Mouse (Mus musculus) cerebellum, postnatal 4 days (tissue): ENCODE data around the gene Dnajb5.

Source experiments
- DNase-seq, 2 experiments: peaks; one replicate each; pipeline ENCODE4 v3.0.0; 2022; ENCODE audit warnings: low spot score in 2 of 2, mixed read lengths in 1 of 2

The Dnajb5 gene

DNA sequence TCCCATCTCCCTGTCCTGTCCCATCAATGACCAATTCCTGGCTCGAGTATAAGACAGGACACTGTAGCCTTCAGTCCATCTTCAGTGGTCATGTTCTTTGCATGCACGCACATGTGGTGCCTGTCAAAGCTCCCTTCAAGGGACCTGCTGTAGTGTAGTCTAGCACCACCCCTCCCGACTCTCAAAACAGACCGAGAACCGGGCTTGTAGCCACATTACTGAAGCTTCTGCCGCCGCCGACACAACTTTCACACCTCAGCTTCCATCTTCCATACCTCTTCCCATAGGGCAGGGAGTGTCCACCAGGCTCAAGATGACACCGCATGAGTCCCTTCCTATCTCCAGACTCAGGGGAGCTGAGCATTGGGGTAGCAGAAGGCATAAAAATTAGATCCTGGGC is 5.4 kb upstream of the Dnajb5 start:
- DNase-seq: no peak

DNA sequence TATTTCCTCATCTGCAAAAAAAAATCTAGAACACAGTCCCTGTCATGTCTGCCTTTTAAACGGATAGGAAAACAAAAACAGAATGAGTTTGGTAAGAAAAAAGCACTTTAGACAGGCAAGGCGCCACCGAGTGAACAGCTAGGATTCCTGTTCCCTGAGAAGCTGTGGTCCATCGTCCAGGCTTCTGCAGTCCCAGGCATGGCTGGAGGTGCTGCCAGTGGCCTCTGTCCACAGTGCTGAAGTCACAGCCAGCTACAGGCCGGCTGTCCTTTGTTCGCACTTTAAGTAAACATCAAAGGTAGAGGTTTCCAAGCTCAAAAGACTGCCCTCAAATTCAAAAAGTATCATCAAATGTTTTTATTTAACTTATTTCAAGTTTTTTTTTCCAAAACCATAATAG is 4.6 kb upstream of the Dnajb5 start:
- no peak for DNase-seq

DNA sequence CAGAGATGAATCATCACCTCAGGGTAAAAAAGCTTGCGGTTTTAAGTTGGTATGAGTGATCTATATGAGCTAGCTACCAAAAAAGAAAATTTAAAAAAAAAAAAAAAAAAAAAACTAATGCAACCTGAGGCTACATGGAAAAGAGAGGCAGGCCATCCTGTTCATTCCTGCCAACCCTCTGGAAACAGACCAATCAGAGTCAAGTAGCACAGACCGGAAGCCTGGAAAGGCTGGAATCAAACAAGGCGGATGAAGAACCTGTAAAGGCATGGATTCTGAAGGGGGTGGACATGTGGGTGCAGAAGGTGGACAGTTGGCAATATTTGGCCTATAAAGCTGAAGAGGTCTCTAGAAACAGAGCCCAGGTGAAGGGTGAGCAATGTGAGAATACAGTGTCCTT is 4.2 kb upstream of the Dnajb5 start:
- no peak for DNase-seq

DNA sequence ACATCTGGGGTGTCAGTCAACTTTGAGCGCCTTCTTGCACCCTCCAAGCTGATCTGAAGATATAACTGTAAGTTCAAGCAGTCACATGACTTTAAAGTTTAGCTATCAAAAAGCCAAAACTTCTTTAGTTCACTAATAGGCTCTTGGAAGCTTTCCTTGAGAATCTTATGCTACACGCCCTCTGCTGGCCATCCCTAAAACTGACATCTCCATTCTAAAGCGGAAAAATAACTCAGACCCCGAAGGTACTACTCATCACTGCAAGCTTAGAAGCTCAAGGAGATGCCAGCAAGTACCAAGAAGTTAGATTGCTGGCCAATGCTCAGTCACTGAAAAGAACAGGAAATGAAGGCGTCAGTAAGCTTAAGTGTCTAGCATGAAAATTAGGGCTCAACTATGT is 3.7 kb upstream of the Dnajb5 start:
- DNase-seq: peak in 1 of 2 experiments; percentile 72

DNA sequence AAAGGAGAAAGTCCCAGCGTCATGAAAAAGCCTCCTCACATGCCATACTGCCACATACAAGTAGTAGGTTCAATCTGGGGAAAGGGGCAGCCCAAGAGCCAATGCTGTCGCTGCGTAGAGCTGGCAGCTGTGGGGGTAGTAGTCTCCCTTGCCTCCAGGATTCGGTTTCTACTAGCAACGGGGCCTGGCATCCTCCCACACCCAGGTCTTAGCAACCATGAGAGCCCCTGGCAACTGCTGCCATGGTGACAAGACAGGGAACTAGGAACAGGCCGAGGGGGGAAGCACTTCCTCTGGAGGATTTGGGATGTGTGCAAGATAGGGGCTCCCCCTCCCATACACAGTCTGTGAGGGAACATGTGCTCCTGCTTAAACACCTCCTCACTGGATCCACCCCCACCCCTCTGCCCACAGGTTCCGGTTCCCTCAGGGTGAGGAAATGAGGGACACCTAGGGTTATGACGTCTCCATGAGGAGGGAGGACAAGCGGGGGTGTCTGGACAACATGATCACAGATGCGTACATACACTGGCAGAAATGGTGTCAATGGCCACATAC is 2.8 kb upstream of the Dnajb5 start:
- DNase-seq: peak; percentile 57 to 82

DNA sequence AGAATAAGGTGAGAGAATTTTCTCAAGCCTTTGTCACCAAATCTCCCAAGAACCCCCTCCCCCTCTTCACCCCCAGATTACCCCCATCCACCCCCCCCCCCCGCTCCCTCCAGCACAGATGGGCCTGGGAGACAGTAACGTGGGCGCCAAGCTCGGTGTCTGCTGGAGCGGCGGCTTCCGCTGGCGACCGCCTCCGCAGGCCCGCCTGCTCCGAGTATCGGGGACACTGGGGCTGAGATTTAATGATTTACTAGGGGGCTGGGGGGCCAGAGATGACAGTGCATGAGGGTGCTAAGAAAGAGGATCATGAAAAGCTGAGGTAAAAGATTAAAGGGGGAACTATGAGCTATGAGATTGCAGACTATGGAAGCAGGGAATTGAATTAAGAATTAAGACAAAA is 1.1 kb upstream of the Dnajb5 start:
- DNase-seq: no peak

DNA sequence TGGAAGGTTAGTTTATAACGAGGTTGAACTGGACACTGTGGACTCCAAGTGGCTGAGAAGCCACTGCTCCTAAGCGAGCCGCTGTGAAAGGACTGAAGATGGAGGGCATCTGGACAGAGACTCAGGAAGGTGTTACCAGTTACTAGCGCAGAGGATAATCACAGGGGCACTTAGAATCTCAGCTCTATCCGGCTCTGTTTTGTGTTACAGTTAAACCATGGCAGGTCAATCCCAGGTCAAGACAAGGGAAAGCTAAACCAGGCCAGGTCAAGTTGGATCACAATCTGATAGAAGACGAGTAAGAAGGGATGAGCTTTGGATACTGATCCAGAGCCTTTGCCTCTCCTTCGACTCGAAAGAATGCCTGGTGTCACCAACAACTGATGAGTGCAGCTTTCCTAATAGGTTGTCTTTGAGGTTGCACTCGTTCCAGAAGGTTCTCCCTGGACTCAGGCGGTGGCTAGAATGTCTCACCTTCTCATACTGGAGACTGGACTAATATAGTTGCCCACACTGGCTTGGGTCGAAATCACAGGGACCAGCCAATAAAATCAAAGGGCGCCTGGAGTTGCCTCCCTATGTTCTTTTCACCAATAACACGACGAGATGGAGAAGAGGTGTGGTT is 451 bp upstream of the Dnajb5 start:
- no peak for DNase-seq

DNA sequence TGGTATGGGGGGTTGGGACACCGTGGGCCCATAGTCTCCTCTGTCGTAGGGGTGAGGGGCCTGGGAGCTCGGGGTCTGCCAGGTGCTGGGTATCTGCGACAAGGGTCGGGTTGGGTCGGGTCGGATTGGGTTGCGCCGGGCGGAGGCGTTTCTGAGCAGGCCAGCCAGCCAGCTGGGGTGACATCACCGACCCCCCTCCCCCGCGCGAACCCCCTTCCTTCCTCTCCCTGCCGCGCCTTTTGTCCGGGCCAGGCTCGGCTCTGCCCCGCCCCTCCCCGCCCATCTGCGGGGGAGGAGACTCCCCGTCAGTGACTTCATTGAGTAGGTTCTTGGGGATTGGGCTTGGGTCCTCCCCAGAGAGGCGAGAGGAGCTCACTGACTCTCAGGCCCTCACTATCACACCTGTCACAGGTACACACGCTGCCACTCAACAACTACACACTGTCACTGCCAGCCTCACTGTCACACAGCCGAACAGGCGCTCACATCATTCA is 498 bp downstream of the Dnajb5 start:
- DNase-seq: peak; percentile 60 to 83

DNA sequence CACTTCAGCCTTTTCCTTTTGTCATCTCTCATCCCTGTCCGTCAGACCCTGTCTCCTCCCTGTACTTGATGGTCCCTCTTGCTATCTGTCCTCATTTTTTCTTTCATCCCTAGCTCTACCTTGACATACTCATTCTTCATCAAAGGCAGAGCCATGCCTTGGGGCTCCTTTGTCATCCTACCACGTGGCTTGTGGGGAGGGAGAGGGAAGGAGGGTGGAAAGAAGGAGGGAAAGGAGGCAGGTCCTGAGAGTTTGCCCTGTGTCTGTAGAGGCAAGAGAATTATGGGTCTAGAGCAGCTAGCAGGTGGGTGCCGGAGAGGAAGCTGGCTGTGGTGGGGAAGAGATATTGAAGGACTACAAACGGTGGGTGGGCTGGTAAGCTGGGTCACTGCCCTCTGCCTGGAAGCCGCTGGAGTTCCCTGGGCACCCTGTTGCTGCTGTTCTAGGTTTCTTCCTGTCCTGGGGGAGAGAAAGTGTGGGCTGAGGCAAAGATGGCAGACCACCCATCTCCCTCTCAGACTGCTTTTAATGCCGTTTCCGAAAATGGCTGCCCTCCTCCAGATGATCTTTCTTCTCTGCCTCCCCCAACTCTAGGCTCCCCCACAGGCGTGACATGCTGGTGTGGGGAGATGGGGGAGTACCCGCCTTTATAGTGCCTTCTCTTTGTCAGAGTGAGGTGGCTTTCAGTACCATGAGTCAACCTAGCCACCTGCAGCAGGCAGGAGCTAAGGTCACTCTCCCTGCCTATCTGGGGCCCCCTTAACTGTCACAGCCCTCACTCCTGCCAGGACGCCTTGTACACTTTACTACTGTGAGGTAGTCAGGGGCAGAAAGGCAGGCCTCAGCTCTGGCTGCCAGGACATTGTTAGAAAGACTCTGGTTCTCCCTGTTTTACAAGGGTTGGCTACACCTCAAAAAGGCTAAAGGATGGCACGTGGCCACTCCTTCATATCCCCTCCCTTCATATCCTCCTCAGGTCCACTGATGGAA is 1.9 kb downstream of the Dnajb5 start:
- DNase-seq: no peak

DNA sequence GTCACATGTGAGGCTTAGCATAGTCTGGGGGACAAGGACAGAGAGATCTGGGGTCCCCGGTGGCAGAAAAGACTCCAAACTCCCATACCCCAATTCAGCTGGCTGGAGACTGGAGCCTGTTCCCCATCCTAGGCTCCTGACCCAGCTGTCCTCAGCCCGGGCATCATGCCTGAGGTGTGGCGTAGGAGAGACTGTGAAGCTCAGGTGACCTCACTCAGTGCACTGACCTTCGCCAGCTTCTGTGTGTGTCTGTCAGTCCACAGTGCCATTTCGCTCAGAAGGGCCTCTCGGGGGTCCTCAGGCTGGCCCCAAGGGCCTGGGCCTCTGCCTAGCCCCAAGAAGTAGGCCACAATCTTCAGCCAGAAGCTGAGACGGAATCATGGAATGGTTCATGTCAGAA is 2.9 kb downstream of the Dnajb5 start:
- DNase-seq: no peak

DNA sequence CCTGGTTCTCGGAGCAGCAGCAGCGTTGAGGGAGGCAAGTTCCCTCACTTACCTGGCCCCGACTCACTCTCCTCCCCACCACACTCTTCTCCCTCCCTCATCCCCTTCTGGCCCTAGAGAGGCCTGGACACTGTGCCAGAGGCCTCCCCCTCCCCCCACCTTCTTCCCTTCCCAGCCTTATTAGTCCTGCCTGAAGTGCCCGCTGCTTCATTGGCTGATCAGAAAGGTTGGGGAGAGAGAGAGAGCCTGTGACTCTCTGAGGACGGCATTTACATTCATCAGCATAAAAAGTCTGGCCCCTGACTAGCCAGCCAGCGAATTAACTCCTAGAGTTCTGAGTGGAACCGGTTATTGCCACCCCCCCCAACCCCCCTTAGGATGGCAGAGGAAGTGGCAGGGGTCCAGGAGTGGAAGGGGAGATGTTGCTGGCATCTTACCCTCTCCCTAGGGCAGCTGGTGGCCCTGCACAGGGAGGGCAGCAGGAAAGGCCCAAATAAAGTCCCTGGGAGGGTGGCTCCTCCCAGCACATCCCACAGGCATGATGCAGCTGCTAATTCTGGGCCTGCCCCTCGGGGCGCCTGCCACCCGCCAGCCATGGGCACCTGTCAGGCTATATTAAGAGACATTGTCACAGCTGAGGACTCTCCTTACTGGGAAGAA is 4.0 kb downstream of the Dnajb5 start:
- DNase-seq: peak in 1 of 2 experiments; percentile 61

DNA sequence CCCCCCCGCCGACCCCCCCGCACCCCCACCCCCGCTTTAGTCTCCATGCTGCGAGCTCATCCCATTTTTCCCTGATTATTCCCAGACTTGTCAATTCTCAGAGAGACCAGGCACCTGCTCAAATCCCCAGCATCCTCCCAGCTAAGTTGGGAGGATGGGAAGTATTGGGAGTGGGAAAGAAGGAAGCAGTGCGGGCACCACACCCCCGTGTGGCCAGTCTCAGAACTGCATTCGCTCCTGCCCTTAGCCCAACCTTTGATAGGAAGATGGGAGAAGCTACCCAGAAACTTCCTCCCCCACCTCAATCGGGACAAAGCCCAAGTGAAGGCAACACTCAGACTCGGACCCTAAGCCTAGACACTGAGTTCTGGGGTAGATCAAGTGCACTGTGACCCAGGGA is 4.7 kb downstream of the Dnajb5 start:
- DNase-seq: peak; percentile 76 to 89

DNA sequence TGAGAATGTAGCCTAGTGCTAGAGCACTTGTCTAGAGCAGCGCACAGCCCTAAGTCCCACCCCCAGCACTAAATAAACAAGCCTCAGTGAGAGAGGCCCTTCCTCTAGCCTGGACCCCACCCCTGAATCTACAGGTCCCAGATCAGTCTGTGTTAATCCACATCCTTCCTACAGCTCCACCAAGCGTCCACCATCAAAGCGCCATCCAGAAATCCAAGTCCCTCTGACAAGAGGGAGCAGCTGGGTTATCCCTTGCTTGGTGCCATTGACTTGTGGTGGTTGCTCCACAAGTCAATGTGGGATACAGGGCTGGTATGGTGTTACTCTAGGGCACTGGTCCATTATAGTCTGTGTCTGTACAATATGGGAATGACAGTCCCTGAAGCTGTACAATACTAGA is 5.6 kb downstream of the Dnajb5 start:
- no peak for DNase-seq

DNA sequence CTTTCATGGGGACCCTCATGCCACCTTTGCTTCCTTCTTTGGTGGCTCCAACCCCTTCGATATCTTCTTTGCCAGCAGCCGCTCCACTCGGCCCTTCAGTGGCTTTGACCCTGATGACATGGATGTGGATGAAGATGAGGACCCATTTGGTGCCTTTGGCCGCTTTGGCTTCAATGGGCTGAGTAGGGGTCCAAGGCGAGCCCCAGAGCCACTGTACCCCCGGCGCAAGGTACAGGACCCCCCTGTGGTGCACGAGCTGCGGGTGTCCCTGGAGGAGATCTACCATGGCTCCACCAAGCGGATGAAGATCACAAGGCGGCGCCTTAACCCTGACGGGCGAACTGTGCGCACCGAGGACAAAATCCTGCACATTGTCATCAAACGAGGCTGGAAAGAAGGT is 7.0 kb downstream of the Dnajb5 start:
- DNase-seq: no peak

DNA sequence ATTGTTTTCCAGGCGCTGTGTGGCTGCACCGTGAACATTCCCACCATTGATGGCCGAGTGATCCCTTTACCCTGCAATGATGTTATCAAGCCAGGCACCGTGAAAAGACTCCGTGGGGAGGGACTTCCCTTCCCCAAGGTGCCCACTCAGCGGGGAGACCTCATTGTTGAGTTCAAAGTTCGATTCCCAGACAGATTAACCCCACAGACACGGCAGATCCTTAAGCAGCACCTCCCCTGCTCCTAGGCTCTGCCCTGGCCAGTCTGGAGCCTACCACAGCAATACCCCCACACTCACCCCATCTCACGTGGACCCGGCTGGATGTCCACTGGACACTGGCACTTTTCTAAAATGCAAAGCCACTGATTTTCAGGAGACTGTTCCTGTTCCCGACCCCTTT is 7.7 kb downstream of the Dnajb5 start:
- no peak for DNase-seq

DNA sequence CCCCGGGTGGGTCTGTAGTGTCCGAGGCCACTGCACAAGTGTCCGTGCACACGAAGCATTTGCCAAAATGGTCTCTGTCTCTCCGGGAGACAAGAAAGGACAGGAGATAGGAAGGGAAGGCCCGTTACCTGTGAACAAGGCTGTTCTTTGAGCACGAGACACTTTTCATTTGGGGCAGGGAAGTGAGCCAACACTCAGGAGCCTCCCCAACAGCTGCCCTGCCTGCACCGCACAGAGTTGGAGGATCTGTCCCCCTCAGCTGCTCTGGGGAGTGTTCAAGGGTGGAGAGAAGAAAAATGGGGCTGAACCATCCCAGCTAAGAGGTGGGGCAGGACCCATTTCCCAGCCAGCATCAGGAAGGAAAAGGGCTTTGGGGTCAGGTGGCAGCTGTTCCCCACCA is 8.4 kb downstream of the Dnajb5 start:
- no peak for DNase-seq

DNA sequence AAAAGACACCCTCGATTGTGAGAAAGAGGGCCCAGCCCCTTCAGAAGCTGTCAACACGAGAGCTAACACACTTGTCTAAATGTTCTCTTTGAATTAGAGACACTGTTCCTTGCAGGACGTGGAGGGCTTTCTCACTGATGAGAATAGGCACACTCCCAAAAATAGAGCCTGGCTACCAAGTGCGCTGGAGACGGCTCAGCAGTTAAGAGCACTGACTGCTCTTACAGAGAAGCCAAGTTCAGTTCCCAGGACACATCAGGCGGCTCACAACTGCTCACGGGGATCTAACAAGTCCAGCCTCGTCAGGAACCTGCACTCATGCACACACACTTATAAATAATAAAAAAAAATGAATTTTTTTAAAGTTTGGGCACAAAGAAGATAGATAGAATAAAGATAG is 9.3 kb downstream of the Dnajb5 start:
- DNase-seq: no peak

DNA sequence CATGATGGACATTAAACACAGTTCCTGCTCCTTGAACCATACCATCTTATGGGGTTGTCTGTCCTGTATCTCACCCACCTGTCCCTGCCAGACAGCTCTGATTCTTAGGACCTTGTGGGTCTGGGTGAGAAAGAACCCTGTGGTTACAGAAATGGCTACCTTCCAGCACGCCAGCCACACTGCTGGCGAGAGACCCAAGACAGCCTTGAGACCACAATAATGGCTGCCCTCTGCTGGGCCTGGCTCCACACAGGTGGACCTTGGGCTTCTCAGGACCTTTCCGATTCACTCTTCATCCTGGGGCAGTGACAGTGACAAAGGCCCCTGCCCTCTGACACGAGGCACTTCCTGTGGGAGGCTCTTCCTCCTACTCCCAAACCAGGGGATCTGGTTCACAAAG is 9.8 kb downstream of the Dnajb5 start:
- no peak for DNase-seq

DNA sequence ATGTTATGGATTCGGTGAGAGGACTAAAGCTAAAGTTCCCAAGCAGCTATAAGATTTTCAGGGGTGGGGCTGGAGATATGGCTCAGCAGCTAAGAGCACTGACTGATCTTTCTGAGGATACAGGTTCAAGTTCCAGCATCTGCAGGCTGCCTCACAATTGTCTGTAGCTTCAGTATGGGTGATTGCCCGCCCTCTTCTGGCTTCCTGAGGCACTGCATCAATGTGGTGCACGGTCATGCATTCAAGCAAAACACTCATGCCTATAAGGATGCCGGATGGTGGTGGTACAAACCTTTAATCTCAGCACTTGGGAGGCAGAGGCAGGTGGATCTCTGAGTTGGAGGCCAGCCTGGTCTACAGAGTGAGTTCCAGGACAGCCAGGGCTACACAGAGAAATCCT is 12.0 kb downstream of the Dnajb5 start:
- peak in 1 of 2 experiments; percentile 70 for DNase-seq

DNA sequence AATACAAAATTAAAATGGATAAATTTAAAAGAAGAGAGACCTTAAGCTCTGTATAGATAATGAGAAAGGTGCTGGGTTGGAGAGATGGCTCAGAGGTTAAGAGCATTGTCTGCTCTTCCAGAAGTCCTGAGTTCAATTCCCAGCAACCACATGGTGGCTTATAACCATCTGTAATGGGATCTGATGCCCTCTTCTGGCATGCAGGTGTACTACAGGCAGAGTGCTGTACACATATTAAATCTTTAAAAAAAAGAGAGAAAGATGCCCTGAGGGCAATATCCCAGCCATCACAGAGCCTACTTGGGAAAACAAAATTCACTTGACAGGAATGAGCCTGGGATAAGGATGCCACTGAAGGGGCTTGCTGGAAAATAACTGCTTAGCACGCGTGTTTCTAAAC is 13.9 kb downstream of the Dnajb5 start:
- DNase-seq: no peak

DNA sequence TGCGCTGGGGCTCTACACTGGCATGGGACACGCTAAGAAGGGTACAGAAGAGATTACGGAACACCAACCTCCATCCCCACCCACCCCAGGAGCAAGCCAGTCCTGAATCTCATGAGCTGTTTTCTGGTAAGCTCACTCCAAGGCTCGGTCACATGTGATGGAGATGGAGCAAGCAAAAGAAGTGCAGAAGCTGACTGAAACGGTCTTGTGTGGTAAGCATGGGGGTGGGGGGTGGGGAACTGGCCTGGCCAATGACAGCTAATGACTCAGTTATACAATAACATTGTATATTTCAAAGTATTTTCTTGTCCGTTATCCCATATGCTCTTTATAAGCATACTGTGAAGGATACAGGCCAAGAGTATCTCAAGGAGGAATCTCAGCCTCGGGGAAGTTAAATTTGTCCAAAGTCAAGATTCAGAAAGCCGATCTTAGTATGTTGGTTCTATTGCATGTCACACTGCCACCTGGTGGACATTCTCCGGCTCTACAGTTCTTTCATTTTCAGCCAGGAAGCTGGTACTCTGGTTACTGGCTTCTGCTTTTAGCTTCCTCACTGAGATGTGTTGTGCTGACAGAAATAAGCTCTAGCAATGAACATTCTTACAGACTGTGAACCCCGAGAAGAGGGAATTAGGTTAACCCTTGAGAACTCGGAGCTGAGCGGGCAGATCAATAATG is 15.6 kb downstream of the Dnajb5 start:
- peak in 1 of 2 experiments; percentile 45 for DNase-seq

DNA sequence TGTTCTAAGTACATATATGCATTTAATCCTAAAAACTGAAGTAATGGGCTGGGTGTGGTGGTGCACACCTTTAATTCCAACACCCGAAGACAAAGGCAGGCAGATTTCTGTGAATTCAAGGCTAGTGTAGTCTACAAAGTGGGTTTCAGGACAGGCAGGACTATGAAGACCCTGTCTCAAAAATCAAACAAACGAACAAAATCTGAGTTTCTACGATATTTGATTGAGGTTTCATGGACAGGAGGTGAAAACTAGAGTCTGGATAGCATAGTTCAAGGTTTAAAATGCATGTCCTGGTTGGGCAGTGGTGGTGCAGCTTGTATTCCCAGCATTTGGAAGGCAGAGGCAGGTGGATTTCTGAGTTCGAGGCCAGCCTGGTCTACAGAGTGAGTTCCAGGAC is 19.7 kb downstream of the Dnajb5 start, which contains the start of gene 1700022I11Rik:
TSS of gene 1700022I11Rik (plus strand) at position 301 of the 400 bp plus-strand sequence.
- DNase-seq: no peak
